Mouse (Mus musculus): ENCODE results near the gene Tgtp2. TPM values are rescaled to one million over a fixed set of nuclear protein-coding genes. Genes with fewer than 3 reads are reported as not detected.
"Not testable (repeated sequence)": the region's sequence is repeated elsewhere in the genome, so short reads cannot be mapped to it uniquely, and the experiment has no call there.

The Tgtp2 gene
- polyA plus RNA-seq (2012; rRNA removed): 17.4 and 36.5 TPM in 2 replicates

DNA sequence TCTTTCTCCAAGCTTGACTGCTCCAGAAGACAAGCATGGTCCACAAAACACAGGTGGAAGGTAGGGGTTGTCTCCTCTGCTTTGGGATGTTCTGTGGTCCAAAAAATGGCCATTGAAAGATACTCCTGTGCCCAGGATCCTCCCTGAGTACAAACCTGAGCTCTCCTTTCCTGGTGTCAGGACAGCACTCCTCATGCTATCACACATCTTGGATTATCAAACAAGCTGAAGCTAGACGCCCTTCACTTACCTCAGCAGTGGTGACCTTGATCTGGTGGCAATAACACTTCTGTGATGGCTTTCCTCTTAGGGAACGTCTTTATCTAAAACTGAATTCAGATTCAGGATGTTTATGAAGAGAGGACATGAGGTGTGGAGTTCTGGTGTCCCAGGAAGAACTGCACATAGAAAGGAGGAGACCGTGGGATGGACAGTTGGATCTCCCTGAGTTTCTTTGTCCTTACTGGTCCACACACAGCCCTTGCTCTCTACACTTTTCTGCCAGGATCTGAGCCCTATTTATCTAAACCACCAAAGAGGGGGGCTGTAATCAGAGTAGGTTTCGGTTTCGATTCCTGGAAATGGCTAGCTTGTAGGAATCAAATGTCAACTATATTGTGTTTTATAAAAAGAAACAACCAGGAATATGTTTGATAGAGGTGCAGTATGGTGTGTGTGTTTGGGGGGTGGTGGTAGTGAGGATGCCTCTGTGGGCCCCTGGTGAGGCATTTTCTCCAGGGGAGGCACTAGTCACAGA is at the start of gene Tgtp2:
Gene Tgtp2, minus strand, starts transcription at position 494 of the 757 bp plus-strand sequence.
- not testable (repeated sequence) for DNase-seq (ENCODE audit: low spot score)

DNA sequence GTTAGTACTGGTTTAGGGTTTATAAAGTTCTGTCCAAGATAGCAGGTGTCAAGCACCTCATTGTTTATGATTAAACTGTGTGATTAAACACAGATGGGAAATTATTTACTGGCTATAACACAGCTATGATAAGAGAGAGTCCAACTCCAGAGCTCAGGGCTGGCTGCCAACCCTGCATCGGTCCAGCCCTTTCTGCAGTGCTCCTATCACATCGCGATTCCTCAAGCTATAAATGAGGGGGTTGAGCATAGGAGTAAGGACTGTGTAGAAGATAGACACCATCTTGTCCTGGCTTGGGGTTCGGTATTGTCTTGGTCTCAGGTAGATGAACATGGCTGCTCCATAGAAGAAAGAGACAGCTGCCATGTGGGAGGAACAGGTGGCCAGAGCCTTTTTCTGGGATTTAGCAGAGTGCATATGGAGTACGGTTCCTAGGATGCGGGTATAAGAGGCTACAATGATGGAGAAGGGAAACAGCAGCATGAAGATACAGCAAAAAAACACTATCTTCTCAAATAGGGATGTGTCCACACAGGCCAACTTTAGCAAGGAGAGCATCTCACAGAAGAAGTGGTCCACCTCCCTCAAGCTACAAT is 48.7 kb upstream of the Tgtp2 start:
- DNase-seq (ENCODE audit: low spot score): no peak

DNA sequence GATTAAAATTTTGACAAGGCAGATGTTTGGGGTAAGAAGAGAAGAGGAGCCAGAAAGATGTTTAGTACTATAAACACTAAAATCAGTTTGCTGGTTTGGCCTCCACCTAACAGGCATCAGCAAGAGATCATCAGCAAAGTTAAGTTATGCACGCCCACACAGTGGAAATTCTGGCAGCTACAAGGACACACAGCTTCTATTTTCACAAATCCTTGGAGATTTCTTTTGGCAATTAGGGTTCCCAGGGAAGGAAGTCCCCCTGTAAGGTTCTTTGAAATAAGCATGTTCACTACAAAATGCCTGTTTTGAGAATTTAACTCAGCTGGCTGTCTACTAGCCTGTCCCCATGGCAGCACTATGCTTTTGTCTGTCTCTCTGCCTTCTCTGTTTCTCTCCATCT is 47.0 kb upstream of the Tgtp2 start:
- no peak for DNase-seq (ENCODE audit: low spot score)

- DNase-seq (ENCODE audit: low spot score): no peak
Observed at GRCm38 (mm10) chr11:49108833-49109232, 44.8 kb upstream of the Tgtp2 start.

DNA sequence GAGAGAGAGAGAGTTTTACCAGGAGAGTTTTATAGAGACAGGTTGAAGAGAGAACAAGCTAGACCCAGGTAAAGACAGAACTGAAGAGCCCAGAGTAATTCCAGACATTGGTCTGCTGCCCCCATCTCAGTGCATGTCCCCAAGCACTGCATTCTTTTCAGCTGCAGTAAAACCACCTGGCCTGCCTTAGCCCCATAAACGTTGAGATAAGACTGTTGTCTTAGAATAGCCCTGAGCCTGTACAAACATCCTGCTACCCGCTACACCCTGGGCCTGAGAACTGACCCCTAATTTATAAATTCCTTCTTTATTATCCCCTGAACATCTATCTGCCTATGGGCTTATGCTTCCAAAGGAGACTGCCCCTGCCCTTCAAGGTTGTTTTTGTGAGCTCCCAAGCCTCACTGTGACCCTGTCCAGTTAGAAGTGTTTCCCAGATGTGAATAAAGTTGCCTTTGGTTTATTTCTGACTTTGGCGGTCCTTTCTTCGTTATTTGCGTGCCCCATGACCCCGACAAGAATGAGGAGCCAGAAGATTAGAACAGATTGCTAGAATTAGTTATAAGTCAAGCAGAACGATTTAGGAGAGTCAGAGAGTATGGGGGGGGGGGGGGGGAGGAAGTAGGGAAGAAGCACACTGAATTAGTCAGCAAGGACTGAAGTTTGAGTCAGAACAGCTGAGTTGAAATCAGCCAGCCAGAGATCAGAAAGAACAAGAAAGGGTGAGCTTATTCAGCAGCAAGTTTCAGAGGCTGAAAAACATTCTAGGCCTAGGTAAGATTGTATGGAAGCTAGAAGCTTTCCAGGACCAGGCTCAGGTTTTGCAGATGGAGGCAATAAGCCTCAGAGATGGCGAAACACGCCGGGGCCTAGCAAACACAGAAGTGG is 43.9 kb upstream of the Tgtp2 start:
- DNase-seq (ENCODE audit: low spot score): no peak

DNA sequence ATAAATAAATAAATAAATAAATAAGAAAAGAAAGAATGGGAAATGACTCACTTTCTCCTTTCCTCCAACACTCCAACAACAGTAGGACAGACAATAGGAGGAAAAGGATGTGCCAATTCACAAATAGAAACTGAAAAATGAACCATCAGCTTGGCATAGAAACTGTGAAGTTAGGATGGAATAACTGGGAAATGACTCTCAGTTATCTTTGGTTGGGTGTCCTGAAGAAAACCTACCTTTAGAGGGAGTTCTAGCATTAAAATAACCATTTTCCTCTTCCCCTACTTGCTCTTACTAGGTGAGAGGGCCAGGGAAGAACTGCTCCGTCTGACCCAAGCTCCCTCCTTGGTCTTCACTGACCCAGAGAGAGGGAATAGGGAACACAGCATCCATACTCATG is 41.7 kb upstream of the Tgtp2 start:
- no peak for DNase-seq (ENCODE audit: low spot score)

DNA sequence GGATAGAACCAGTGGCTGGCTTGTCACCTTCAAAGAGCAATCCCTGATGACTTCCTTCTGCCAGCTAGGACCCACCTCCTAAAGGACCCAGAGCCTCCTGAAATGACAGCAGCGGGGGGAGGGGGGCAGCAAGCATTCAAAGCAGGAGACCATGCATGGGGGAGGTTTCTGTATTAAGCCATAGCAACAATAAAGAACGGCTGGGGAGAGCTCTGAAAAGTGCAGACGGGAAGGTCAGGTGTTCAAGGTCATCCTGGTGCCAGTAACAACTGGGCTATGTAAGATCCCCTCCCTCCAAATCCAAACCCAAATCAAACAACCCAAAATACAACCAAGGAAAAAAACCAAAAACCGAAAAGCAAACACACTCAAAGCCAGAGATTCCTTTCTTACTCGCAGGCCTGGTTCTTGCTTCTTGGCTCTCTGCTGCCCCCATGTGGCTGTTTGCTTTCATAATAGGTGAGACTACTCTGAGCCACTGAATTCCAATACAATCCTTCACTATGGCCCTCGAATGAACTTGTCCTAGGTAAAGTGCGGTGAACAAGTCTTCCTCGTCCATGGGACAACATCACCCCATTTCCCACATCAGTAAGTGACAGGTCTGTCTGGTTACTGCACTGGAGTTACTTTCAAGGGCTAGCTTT is 39.2 kb upstream of the Tgtp2 start:
- DNase-seq (ENCODE audit: low spot score): peak; percentile 64

- no peak for DNase-seq (ENCODE audit: low spot score)
Observed at GRCm38 (mm10) chr11:49101500-49101899, 37.5 kb upstream of the Tgtp2 start.

DNA sequence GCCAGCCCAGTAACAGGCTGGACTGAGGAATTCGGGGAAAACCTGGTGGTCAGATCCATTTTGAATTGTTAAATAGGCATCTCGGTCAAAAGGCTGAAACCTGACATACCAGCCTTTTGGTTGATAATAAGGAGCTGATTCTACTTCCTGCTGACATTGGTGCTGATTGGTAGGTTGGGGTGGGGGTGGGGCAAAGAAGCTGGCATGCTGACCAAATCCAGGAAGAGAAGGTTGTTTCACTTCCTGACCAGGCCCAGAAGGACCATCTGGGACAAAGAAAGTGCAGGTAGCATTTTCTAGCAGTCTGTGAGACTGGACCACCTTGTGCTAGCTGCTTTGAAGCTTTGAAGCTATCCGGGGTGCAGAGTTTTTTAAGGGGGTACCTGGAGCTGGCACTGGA is 36.4 kb upstream of the Tgtp2 start:
- DNase-seq (ENCODE audit: low spot score): no peak

GRCm38 (mm10) chr11:49095367-49095766 is 31.4 kb upstream of the Tgtp2 start:
- DNase-seq (ENCODE audit: low spot score): no peak

GRCm38 (mm10) chr11:49093861-49094660 is 30.1 kb upstream of the Tgtp2 start:
- DNase-seq (ENCODE audit: low spot score): no peak

- no peak for DNase-seq (ENCODE audit: low spot score)
Observed at GRCm38 (mm10) chr11:49092786-49093185, 28.8 kb upstream of the Tgtp2 start.

GRCm38 (mm10) chr11:49092053-49092586 is 28.1 kb upstream of the Tgtp2 start:
- DNase-seq (ENCODE audit: low spot score): no peak

DNA sequence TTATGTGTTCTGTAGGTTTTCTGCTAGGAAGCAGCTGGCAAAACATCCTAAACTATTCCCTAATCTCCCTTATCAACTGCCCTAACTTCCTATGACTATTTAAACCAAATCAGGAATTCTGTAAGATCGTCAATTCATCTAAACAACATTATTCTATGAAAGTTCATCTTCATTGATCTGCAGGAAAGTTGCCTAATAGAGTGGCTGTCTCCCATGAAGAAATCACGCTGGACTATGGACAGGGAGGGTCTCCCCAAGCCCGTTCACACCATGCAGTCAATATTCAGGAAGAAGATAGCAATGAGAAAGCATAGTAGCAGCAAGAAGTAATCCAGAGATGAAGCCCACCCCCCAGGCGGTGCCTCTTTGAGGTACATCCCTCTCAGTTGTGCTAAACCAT is 27.2 kb upstream of the Tgtp2 start:
- DNase-seq (ENCODE audit: low spot score): no peak

DNA sequence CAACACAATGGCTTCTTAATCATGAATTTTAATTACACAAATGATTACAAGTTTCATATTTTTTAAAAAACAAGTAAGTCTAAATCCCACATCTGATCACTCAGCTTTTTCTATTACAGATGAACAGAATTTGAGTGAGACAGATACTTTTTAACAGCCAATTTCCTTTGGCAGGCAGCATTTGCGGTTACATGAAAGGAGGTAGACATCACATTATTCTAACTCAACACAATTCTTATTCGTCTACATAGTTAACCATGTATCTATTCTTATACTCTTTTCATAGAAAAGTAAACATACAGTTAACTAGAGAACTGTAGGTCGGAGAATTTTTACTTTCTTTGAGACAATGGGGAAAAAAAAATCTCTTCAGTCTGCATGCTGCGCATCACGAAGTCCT is 26.5 kb upstream of the Tgtp2 start:
- no peak for DNase-seq (ENCODE audit: low spot score)

- DNase-seq (ENCODE audit: low spot score): no peak
Observed at GRCm38 (mm10) chr11:49089735-49090507, 25.9 kb upstream of the Tgtp2 start.

- no peak for DNase-seq (ENCODE audit: low spot score)
Observed at GRCm38 (mm10) chr11:49088990-49089652, 25.1 kb upstream of the Tgtp2 start.

DNA sequence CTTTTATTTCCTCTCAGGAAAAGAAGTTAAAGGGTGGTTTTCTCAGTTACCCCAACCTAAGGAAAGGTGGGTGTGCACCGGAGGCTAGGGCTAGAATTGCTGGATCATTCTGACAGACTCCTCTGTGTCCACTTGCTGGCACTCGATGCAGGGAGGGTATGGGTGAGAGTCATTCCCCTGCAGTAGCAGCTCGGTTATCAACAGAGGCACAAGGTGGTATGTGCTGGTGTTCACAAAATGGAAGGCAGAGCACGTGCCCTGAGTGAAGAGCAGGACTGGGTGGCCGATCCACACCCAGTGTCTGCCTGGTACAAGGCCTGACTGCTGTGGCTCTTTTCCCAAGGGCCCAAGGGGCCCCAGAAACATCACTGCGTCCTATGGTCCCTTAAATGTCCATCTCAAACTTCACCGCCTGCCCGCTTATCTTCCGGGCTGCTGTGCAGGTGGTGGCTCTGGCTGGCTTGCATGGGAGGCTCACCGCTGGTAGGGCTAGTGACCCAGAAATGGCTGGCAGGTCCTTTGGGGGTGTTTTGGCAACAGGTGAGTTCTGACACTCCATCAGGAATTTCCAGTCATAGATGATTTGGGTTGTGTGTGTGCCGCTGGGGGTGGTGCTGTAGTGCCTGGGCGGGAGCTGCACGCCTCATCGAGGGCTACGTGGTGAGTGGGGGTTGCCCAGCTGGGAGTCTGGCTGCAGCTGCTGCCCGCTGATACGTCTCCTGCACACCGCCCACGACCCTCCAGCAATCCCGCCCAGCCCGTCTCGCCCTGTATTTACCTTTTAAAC is 24.0 kb upstream of the Tgtp2 start:
- DNase-seq (ENCODE audit: low spot score): no peak

DNA sequence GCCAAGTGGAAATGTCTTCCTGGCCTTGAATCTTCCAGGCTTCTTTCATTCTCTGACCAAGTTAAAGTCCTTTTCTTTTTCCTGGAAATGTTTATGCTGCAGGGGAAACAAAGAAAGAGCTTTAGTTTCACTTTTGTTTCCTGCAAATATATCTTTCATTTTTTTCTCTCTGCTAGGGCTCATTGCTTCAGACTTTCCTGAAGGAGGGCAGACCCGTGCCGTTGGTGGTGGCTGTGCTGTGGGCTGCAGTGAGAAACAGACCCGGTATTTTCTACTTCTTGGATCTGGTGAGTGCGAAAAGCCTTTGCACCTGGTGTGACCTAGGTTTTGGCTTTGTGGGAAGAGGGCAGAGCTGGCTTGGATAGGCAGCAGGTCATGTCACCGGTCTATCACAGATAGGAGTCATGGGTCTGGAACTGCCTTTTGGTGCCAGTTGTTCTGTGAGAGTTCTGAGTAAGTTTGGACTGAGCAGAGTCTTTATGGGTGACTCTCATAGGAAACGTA is 22.9 kb upstream of the Tgtp2 start:
- no peak for DNase-seq (ENCODE audit: low spot score)

Measured in urinary bladder, adult 2 months (tissue).